Mouse (Mus musculus) CD4-positive, CD25-positive, alpha-beta regulatory T cell, adult 4 months (primary cell): ENCODE measurements around the gene Cdipt. TPM values are rescaled to one million over a fixed set of nuclear protein-coding genes. Genes with fewer than 3 reads are reported as not detected.

Experiments
- ATAC-seq: one replicate; pipeline ENCODE4 v1.8.0; 2017
- polyA plus RNA-seq, 2 experiments: library from polyadenylated mRNA; unstranded; fragments of 100-300 nt; shearing (Covaris generic); gene quantifications; one replicate each; pipeline ENCODE4 v1.2.1; 2017

Cdipt gene
- polyA plus RNA-seq, 2 experiments from 2014 or later = 121 to 152 TPM

DNA sequence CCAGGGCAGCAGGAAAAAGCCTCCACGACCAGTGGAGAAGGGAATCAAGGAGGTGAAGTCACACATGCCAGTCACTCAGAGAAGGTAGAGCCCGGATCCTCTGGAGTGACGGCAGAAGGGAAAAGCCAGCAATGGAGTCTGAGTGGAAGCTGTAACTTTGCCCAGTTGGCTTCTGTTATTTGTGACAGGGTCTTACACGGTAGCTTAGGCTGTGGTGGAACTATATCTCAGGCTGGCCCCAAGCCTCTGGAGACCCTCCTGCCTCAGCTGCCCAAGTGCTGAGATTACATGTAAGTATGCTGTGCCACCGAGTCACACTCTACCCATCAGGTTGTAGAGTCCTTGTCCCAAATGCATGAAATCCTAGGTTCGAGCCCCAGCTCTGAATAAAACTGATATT lies 37.7 kb downstream of the Cdipt start:
- no peak for ATAC-seq

DNA sequence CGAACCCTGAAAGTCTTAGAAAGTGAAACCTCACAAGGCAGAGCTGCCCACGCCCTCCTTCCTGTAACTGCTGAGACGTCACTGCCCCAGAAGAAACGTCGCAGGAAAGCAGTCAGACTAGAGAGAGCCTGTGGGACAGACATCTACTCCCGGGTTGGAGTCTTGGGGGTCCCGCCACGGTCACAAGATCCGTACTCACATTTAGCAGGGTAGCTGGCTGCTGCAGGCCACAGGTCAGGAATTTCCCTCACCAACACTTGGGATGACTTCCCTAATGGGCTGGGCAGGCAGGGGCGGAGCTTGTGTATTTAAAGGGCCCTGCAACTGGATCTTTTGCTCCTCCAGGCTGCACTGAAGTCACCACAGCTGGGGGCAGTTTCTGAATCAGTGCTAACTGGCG lies 38.6 kb downstream of the Cdipt start, which contains the start of gene Mvp:
Gene Mvp (minus strand): TSS at position 302 of the 400 bp plus-strand sequence.
- peak; percentile 67 for ATAC-seq

DNA sequence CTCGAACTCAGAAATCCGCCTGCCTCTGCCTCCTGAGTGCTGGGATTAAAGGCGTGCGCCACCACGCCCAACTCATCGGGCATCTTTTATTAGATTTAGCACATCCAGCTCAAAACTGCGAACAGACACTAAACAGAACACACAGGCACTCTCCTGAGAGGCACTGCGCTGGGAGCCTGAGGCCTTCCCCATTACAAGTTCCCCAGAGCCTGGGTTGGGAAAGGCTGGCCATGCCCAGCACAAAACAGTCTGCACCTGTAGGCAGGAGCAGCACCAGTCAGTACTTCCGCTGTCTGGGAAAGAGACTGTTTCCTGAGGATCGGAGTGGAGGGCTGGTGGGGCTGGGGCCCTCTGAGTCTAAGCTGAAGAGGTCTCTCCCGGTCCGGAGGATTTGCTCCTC lies 39.3 kb downstream of the Cdipt start:
- ATAC-seq = no peak

DNA sequence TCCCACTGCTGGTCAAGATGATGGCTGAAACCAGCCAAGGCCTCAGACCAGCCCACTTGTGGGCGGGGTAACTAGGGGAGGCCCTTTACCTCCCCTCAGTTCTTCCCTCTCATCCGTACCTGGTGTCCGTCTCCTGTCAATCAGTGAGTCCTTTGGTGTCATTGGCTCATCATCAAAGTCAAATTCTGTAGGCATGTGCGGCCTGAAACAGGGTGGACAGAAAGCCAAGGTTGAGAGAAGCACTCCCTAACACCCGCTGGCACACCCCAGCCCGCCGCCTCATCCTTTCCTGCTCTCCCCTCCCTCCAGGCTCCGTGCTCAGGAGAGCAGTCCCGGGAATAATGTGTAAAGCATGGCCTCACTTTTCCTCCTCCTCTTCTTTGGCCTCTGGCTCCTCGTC lies 40.4 kb downstream of the Cdipt start:
- ATAC-seq = no peak

DNA sequence TGATC lies 40.6 kb downstream of the Cdipt start, which contains the start of gene Pagr1b:
Gene Pagr1b (minus strand): TSS at position 4 of the 5 bp plus-strand sequence.
- no peak for ATAC-seq

DNA sequence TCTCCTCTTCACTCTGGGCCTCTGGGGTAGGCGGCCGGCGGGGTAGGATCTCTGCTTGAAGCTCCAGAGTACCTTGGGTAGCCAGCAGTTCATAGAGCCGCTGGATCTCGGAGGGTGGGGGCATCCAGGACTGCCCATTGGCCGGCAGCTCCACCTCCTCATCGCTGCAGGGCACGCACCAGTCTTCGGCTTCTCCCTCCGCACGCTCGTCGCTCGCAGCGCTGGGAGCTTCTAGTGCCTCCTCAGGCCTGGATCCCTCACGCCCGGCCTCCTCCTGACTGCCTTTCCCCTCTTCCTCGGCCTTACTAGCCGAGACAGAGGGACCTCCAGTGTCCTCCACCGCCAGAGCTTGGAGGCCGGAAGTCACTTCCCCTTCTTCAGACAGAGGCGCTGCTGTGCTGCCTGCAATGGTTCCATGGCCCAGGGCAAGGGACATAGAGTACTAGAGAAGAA lies 40.8 kb downstream of the Cdipt start:
- ATAC-seq = peak; percentile 62

GRCm38 (mm10) chr7:127016971-127017949 lies 41.5 kb downstream of the Cdipt start, which contains the start of gene Pagr1a:
Pagr1a (minus strand) TSS chr7:127017352.
- ATAC-seq = peak; percentile 72

DNA sequence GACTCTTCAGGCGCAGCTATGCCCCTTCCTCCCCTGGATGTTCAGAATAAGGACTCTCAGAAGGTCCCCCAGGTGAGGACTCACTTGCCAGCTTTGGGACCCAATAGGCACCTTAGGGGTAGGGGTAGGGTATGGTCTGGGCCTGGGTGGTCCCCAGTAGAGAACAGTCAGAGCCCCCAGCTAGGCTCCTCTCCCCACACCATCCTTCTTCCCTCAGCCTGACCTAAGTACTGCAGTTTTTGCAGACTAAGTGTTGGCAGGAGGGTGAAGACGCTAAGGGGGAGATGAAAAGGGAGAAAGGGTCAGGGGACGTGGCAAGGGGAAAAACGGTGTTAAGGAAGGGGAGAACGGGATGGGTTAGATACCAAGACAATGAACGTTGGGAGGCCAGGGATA lies 42.2 kb downstream of the Cdipt start:
- no peak for ATAC-seq

DNA sequence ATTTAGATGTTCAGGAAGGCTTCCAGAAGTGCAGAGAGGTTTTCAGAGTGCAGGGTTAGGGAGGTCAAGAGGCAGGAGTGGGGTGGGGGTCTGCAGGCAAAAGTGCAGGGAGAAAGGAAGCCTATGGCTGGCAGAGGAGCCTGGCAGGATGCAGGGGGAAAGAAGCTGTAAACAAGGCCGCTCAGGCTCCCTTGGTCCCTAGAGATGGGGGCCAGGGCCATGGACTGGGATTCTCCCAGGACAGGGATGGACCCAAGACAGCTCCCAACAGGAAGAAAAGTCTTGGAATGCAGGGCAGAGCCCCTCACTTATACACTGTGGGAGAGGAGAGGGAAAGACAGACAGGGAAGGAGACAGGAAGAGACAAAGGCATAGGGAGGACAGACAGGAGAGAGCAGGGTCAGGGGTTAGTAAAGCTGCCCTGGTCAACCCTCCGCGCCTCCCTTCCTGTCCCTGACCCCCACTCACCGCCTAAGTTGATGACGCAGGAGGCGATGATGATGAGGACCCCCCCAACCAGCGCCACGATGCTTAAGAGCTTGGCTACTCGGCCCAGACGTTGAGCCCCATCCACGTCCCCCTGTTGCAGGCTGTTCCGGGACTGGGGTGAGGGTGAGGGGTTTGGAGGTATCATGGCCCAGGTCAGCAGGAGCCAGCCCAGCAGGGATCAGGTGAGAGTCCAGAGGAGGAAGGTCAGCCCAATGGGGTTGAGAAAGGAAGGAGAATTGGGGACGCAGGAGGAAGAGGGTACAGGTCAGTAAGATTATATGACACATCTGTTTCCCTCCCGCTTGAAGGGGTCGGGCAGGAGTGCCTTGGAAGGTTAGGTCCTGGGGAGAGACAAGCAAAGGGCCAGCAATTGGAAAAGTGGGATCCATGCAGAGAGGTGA lies 42.9 kb downstream of the Cdipt start:
- no peak for ATAC-seq

- ATAC-seq = no peak
These were observed 43.7 kb downstream of the Cdipt start for GRCm38 (mm10) chr7:127019306-127019960.

GRCm38 (mm10) chr7:127020031-127020430 lies 44.3 kb downstream of the Cdipt start:
- ATAC-seq = no peak

GRCm38 (mm10) chr7:127020491-127020890 lies 44.8 kb downstream of the Cdipt start:
- ATAC-seq = no peak

- peak; percentile 21 for ATAC-seq
These were observed 45.3 kb downstream of the Cdipt start, which contains the start of the genes Gm42742 and Prrt2 for GRCm38 (mm10) chr7:127020901-127021562. Gm42742 (minus strand) TSS chr7:127021097. Prrt2 (minus strand) TSS chr7:127021211.

- no peak for ATAC-seq
These were observed 46.1 kb downstream of the Cdipt start for GRCm38 (mm10) chr7:127021563-127022527.

- ATAC-seq = no peak
These were observed 47.0 kb downstream of the Cdipt start for GRCm38 (mm10) chr7:127022528-127023271.

DNA sequence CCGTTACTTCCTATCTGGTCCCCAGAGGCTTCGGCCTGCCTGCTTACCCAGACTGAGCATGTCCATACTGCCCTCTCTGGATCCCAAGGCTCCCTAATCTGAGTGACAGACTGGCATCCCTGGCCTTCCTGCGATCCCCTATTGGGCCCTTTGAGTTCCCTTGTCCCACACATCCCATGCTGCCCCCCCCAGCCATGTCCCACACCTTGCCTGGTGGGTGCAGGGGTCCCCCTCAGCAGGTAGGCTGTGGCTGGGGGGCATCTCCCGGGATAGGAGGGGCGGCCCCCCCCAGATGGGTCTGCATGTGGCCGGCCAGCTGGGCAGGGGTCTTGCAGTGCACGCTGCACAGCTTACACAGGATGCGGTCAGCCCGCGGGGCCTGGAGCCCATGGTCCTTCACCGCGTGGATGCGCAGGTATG lies 47.6 kb downstream of the Cdipt start:
- no peak for ATAC-seq

- ATAC-seq = no peak
These were observed 48.4 kb downstream of the Cdipt start for GRCm38 (mm10) chr7:127023896-127024690.

DNA sequence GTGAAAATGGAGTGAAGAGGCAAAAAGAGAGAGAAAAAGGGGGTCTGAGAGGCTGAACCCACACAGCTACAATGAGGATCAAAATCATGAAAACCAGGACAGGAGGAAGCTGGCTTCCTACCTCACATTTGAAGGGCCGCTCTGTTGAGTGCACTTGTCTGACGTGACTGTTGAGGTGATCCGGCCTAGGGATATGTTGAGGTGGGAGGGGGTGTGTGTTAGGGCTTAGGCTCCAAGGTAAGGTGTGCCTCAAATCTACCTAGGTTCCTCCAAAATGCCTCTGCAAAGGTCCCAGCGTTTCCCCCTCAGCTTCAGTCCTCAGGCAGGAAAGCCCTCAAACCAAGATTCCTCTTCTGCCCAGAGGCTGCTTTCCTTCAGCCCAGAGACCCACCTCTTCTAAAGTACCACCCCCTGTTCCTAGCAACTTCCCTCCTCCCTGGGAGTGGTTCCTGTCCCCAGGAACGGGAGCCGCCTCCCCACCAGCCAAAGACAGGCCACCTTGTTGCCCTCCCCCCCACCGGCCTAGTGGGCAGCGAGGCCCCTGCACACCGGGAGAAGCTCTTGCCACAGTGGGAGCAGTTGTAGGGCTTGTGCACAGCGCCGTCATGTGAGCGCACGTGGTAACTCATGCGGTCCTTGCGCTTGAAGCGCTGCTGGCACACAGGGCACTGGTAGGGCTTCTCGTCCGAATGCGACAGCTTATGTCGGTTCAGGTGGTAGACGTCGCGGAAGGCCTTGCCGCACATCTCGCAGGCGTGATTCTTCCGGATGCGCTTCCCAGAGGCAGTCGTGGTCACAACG lies 49.2 kb downstream of the Cdipt start:
- ATAC-seq = peak; percentile 43
